Mouse (Mus musculus) lung, embryonic 16.5 days (tissue): ENCODE measurements around the gene Commd6. TPM values are rescaled to one million over a fixed set of nuclear protein-coding genes. Genes with fewer than 3 reads are reported as not detected.
A peak's percentile ranks its signal among the peaks of the same experiment; 100 is the strongest.

ENCODE experiments used
- ATAC-seq: fragments of 200-750 bp; cut with Nextera tagmentation; 2 replicates; pipeline ENCODE4 v1.8.0; 2017; ENCODE audit warnings: low read depth, mild to moderate bottlenecking, moderate library complexity
- H3K27ac ChIP-seq: fragments of 300-500 bp; sonication (generic); 2 replicates; pipeline ENCODE4 v1.5.1; 2014; ENCODE audit warnings: mild to moderate bottlenecking, control low read depth, low read length
- H3K27me3 ChIP-seq: fragments of 300-500 bp; sonication (generic); 2 replicates; pipeline ENCODE4 v1.6.1; 2014; ENCODE audit warnings: low read depth, low read length, mixed read lengths; ENCODE audit not compliant: control insufficient read depth, insufficient read depth
- H3K36me3 ChIP-seq: fragments of 300-500 bp; sonication (generic); 2 replicates; pipeline ENCODE4 v1.6.1; 2014; ENCODE audit warnings: low read length; ENCODE audit not compliant: control insufficient read depth, insufficient read depth
- H3K4me1 ChIP-seq: fragments of 300-500 bp; sonication (generic); replicated peaks from 2 replicates; pipeline ENCODE4 v1.6.1; 2014; ENCODE audit warnings: low read length, mixed read lengths; ENCODE audit not compliant: control insufficient read depth, insufficient read depth
- H3K4me2 ChIP-seq: fragments of 300-500 bp; sonication (generic); 2 replicates; pipeline ENCODE4 v1.6.1; 2014; ENCODE audit warnings: low read depth, low read length, control low read depth
- H3K4me3 ChIP-seq: fragments of 300-500 bp; sonication (generic); 2 replicates; pipeline ENCODE4 v1.5.1; 2014; ENCODE audit warnings: mild to moderate bottlenecking, low read length, control low read depth
- H3K9ac ChIP-seq: fragments of 300-500 bp; sonication (generic); 2 replicates; pipeline ENCODE4 v1.6.1; 2014; ENCODE audit warnings: low read length, control low read depth
- H3K9me3 ChIP-seq: fragments of 300-500 bp; sonication (generic); 2 replicates; pipeline ENCODE4 v1.6.1; 2016; ENCODE audit warnings: low read length; ENCODE audit not compliant: control insufficient read depth
- WGBS: fragments of 180-500 bp; shearing (Covaris S2); extraction: QIAGEN DNeasy Blood & Tissue Kit; methylation state at CpG from one replicate; pipeline ENCODE4 v1.1.7; 2014; 5-methylcytosine and 5-hydroxymethylcytosine counted together
- polyA plus RNA-seq: library from polyadenylated mRNA; unstranded; fragments of >200 nt; fragmentation: Nextera tagmentation; extraction: Ambion mirVana; gene quantifications from 2 replicates; pipeline ENCODE4 v1.2.1, GENCODE M21; 2015

Commd6 gene
- polyA plus RNA-seq, 1 experiment from 2014 or later: 91.2 TPM

GRCm38 (mm10) chr14:101656307-101656706 is 15.8 kb upstream of the Commd6 start:
- ATAC-seq: no peak
- Histone ChIP-seq H3K9me3 (no peaks in the 10 kb centered on the region), H3K4me3 (no peak overlapping the region), H3K4me1 (peaks cover 3% of the 10 kb centered on the region), H3K27ac (no peak overlapping the region), H3K27me3 (no peaks in the 10 kb centered on the region), H3K9ac (no peak overlapping the region), H3K36me3 (peaks cover 6% of the 10 kb centered on the region), H3K4me2 (no peak overlapping the region)
- 77% methylated on average over 10 of the region's 10 CpGs for WGBS

GRCm38 (mm10) chr14:101654526-101654909 is 14.0 kb upstream of the Commd6 start:
- peaks cover 3% of the 10 kb centered on the region for H3K4me1 ChIP-seq
- H3K9me3 ChIP-seq: no peaks in the 10 kb centered on the region
- ATAC-seq: no peak
- H3K9ac ChIP-seq: peak overlapping the region; percentile 93
- peaks cover 3% of the 10 kb centered on the region; the same call in 1 of the 2 replicates for H3K36me3 ChIP-seq
- no peak overlapping the region for H3K27ac ChIP-seq
- peak overlapping the region; percentile 93 for H3K4me2 ChIP-seq
- peak overlapping the region; percentile 99 for H3K4me3 ChIP-seq
- H3K27me3 ChIP-seq: no peaks in the 10 kb centered on the region
- under 1% methylated on average over 10 of the region's 10 CpGs for WGBS

GRCm38 (mm10) chr14:101653581-101654525 is 13.4 kb upstream of the Commd6 start, which contains the start of gene Uchl3:
Gene Uchl3 (plus strand): TSS chr14:101653967.
- peak within 1 kb of the TSS; percentile 65 for H3K27ac ChIP-seq
- peak within 1 kb of the TSS; percentile 93 for H3K9ac ChIP-seq
- no peaks in the 10 kb centered on the region for H3K27me3 ChIP-seq
- H3K4me2 ChIP-seq: peak within 1 kb of the TSS; percentile 93
- peaks cover 3% of the 10 kb centered on the region for H3K4me1 ChIP-seq
- H3K36me3 ChIP-seq: no peaks in the 10 kb centered on the region; the same call in 1 of the 2 replicates
- peak within 1 kb of the TSS; percentile 99 for H3K4me3 ChIP-seq
- WGBS: under 1% methylated on average over 63 of the region's 81 CpGs
- no peaks in the 10 kb centered on the region for H3K9me3 ChIP-seq
- ATAC-seq: peak; percentile 92

GRCm38 (mm10) chr14:101652571-101652970 is 12.1 kb upstream of the Commd6 start:
- WGBS: 87% methylated on average over 6 of the region's 6 CpGs
- Histone ChIP-seq H3K27me3 (no peaks in the 10 kb centered on the region), H3K36me3 (no peaks in the 10 kb centered on the region), H3K9me3 (no peaks in the 10 kb centered on the region), H3K27ac (no peak overlapping the region), H3K4me1 (peaks cover 3% of the 10 kb centered on the region), H3K9ac (no peak overlapping the region), H3K4me2 (no peak overlapping the region), H3K4me3 (no peak overlapping the region)
- ATAC-seq: no peak

GRCm38 (mm10) chr14:101650551-101650950 is 10.1 kb upstream of the Commd6 start:
- WGBS: 85% methylated on average over 4 of the region's 4 CpGs
- no peak for ATAC-seq

GRCm38 (mm10) chr14:101644948-101645347 is 4.5 kb upstream of the Commd6 start:
- 76% methylated on average over 1 of the region's 1 CpGs for WGBS
- Histone ChIP-seq H3K4me3 (no peak overlapping the region), H3K4me2 (no peak overlapping the region), H3K27ac (no peak overlapping the region), H3K9me3 (no peaks in the 10 kb centered on the region), H3K9ac (no peak overlapping the region), H3K27me3 (no peaks in the 10 kb centered on the region), H3K36me3 (no peaks in the 10 kb centered on the region), H3K4me1 (no peaks in the 10 kb centered on the region)
- no peak for ATAC-seq

More at GRCm38 (mm10) chr14:101650551-101650950, 10.1 kb upstream of the Commd6 start:
- H3K9me3 ChIP-seq: no peaks in the 10 kb centered on the region
- no peak overlapping the region for H3K4me2 ChIP-seq
- no peak overlapping the region for H3K27ac ChIP-seq
- no peaks in the 10 kb centered on the region for H3K27me3 ChIP-seq
- H3K4me3 ChIP-seq: no peak overlapping the region
- no peak overlapping the region for H3K9ac ChIP-seq
- H3K4me1 ChIP-seq: peaks cover 3% of the 10 kb centered on the region
- no peaks in the 10 kb centered on the region for H3K36me3 ChIP-seq

- Histone ChIP-seq H3K27ac (no peak overlapping the region), H3K4me2 (no peak overlapping the region), H3K4me3 (no peak overlapping the region), H3K36me3 (peaks cover 12% of the 10 kb centered on the region), H3K9me3 (no peaks in the 10 kb centered on the region), H3K9ac (no peak overlapping the region), H3K4me1 (peaks cover 3% of the 10 kb centered on the region; the same call in 1 of the 2 replicates), H3K27me3 (no peaks in the 10 kb centered on the region)
- ATAC-seq: no peak
- 85% methylated on average over 6 of the region's 6 CpGs for WGBS
Measured at GRCm38 (mm10) chr14:101637381-101637780, 3.1 kb downstream of the Commd6 start.

- no peak for ATAC-seq
- H3K36me3 ChIP-seq: peaks cover 12% of the 10 kb centered on the region
- H3K4me3 ChIP-seq: no peak overlapping the region
- 100% methylated on average over 1 of the region's 1 CpGs for WGBS
- no peak overlapping the region for H3K9ac ChIP-seq
- H3K4me2 ChIP-seq: no peak overlapping the region
- H3K4me1 ChIP-seq: peaks cover 3% of the 10 kb centered on the region; the same call in 1 of the 2 replicates
- H3K27me3 ChIP-seq: no peaks in the 10 kb centered on the region
- no peaks in the 10 kb centered on the region for H3K9me3 ChIP-seq
- H3K27ac ChIP-seq: no peak overlapping the region
Measured at GRCm38 (mm10) chr14:101635765-101636164, 4.7 kb downstream of the Commd6 start.

GRCm38 (mm10) chr14:101630548-101630947 is 9.9 kb downstream of the Commd6 start:
- Histone ChIP-seq H3K4me1 (no peaks in the 10 kb centered on the region), H3K36me3 (peaks cover 10% of the 10 kb centered on the region), H3K27ac (no peak overlapping the region), H3K4me2 (no peak overlapping the region), H3K9ac (no peak overlapping the region), H3K27me3 (no peaks in the 10 kb centered on the region), H3K9me3 (no peaks in the 10 kb centered on the region), H3K4me3 (no peak overlapping the region)
- ATAC-seq: no peak
- WGBS: 78% methylated on average over 2 of the region's 2 CpGs
